Mouse (Mus musculus): ENCODE measurements around the gene Vezt. TPM values are rescaled to one million over a fixed set of nuclear protein-coding genes. Genes with fewer than 3 reads are reported as not detected.

Vezt gene
- total RNA-seq, 2 experiments from 2014 or later, result 38.1 to 40.4 TPM

Small RNA genes lying within 50 kb of the gene (microRNA-seq; reads per million reads assigned to microRNA genes)
- gene Mir331, result 35.8 reads per million, percentile 45 among the genes with 10 or more reads in this experiment

Other genes with a start within 250 kb of the Vezt start
- not detected for gene Usp44, start 204.3 kb downstream of the Vezt start, total RNA-seq (2021)
- 100 to 1,000 TPM; 111 to 131 TPM for gene Metap2, start 138.7 kb downstream of the Vezt start, total RNA-seq (2021)
- 1 to 10 TPM; 5.6 to 6.3 TPM for gene Fgd6, start 184 bp upstream of the Vezt start, total RNA-seq (2021)
- 1 to 10 TPM; 7.1 to 7.6 TPM for gene Nr2c1, start 112.2 kb upstream of the Vezt start, total RNA-seq (2021)
- 100 to 1,000 TPM; 824 to 843 TPM for gene Ndufa12, start 162.9 kb upstream of the Vezt start, total RNA-seq (2021)